Mouse (Mus musculus): ENCODE measurements at regions not wholly inside any gene's neighbourhood (a gene's known extent, or its start where the extent isn't known, plus 50 kb on each side); places are given as distances from the start of the nearest gene placed in this dataset.

- H3K4me3 ChIP-seq (ENCODE audit: low read depth, low read length) = no peak overlapping the region
- H3K4me1 ChIP-seq (ENCODE audit: insufficient read depth) = no peaks in the 10 kb centered on the region
- no peaks in the 10 kb centered on the region for H3K9me3 ChIP-seq (ENCODE audit: low read length)
- no peak overlapping the region for H3K4me2 ChIP-seq (ENCODE audit: low read depth, low read length)
- WGBS (ENCODE audit: insufficient replicate concordance) = 78% methylated on average over 2 of the region's 2 CpGs
- DNase-seq (no peak), ATAC-seq (no peak)
- H3K9ac ChIP-seq (replicated peaks) = no peak overlapping the region
- H3K27ac ChIP-seq (ENCODE audit: low read depth) = no peak overlapping the region
- no peaks in the 10 kb centered on the region for H3K36me3 ChIP-seq (replicated peaks; ENCODE audit: insufficient read depth, low read length)
- no peak for TF ChIP-seq EP300 (IDR thresholded peaks at IDR 0.05; ENCODE audit: low read depth)
- no peak for TF ChIP-seq CTCF (IDR thresholded peaks at IDR 0.05; ENCODE audit: low read depth)
- no peaks in the 10 kb centered on the region for H3K27me3 ChIP-seq (ENCODE audit: insufficient read depth, low read length)
Observed at GRCm38 (mm10) chr17:82252362-82252761, 514.2 kb upstream of the Slc8a1 start.

GRCm38 (mm10) chr17:82251841-82252240 lies 513.7 kb upstream of the Slc8a1 start:
- ATAC-seq = no peak
- H3K36me3 ChIP-seq (replicated peaks; ENCODE audit: insufficient read depth, low read length) = no peaks in the 10 kb centered on the region

DNA sequence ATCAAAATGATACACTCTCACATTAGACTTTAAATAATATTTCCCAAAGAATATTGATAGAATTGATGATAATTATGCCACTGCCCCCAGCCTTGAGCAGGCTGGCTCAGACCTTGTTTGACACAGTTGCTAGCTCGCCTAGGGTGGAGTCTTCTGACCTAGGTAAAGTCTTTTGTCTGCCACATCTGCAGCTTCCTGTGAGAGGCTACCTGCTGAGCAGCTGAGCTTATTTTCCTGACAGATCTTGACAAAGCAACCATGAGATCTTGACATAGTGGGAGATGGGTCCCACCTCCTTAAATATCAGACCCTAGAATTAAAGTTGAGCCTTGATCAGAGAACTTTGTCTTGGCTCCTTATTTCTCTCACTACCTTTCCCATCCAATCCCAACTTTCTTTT lies 500.2 kb upstream of the Slc8a1 start:
- no peak overlapping the region for H3K9ac ChIP-seq (replicated peaks)
- H3K4me3 ChIP-seq (ENCODE audit: low read depth, low read length) = no peak overlapping the region
- H3K9me3 ChIP-seq (ENCODE audit: low read length) = no peaks in the 10 kb centered on the region
- no peak overlapping the region for H3K27ac ChIP-seq (ENCODE audit: low read depth)
- no peaks in the 10 kb centered on the region for H3K27me3 ChIP-seq (ENCODE audit: insufficient read depth, low read length)
- H3K4me1 ChIP-seq (ENCODE audit: insufficient read depth) = no peaks in the 10 kb centered on the region
- WGBS (ENCODE audit: insufficient replicate concordance) = 45% methylated on average over 1 of the region's 1 CpGs
- DNase-seq = no peak
- no peaks in the 10 kb centered on the region for H3K36me3 ChIP-seq (replicated peaks; ENCODE audit: insufficient read depth, low read length)
- no peak for ATAC-seq
- no peak for TF ChIP-seq EP300 (IDR thresholded peaks at IDR 0.05; ENCODE audit: low read depth)
- TF ChIP-seq CTCF (IDR thresholded peaks at IDR 0.05; ENCODE audit: low read depth) = no peak
- no peak overlapping the region for H3K4me2 ChIP-seq (ENCODE audit: low read depth, low read length)

More at GRCm38 (mm10) chr17:82251841-82252240, 513.7 kb upstream of the Slc8a1 start:
- Histone ChIP-seq H3K4me2 (ENCODE audit: low read depth, low read length) (no peak overlapping the region), H3K4me3 (ENCODE audit: low read depth, low read length) (no peak overlapping the region), H3K4me1 (ENCODE audit: insufficient read depth) (no peaks in the 10 kb centered on the region), H3K9ac (replicated peaks) (no peak overlapping the region), H3K9me3 (ENCODE audit: low read length) (no peaks in the 10 kb centered on the region), H3K27me3 (ENCODE audit: insufficient read depth, low read length) (no peaks in the 10 kb centered on the region), H3K27ac (ENCODE audit: low read depth) (no peak overlapping the region)
- TF ChIP-seq EP300 (IDR thresholded peaks at IDR 0.05; ENCODE audit: low read depth) (no peak), CTCF (IDR thresholded peaks at IDR 0.05; ENCODE audit: low read depth) (no peak)
- no peak for DNase-seq

DNA sequence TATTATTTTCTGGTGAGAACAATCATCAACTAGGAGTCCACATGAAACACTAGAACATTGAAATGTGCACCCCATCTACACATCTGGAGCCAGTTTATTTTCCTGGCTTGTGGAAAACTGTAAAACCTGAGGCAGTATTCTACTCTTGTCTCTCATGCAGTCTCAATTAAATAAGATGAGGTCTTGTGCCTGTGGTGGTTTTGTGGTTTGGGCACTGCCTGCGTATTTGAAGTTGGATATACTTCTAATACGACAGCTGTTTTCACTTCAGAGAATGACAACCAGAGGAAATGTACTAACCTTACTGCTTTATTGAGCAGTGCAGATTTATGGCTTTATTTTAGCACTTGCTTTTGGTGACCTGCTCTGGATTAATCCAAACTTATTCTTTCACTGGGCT lies 499.3 kb upstream of the Slc8a1 start:
- H3K27ac ChIP-seq (ENCODE audit: low read depth) = no peak overlapping the region
- no peaks in the 10 kb centered on the region for H3K36me3 ChIP-seq (replicated peaks; ENCODE audit: insufficient read depth, low read length)
- no peak overlapping the region for H3K9ac ChIP-seq (replicated peaks)
- H3K4me2 ChIP-seq (ENCODE audit: low read depth, low read length) = no peak overlapping the region
- DNase-seq = no peak
- ATAC-seq = no peak
- H3K4me1 ChIP-seq (ENCODE audit: insufficient read depth) = no peaks in the 10 kb centered on the region
- 42% methylated on average over 2 of the region's 2 CpGs for WGBS (ENCODE audit: insufficient replicate concordance)
- H3K27me3 ChIP-seq (ENCODE audit: insufficient read depth, low read length) = no peaks in the 10 kb centered on the region
- TF ChIP-seq EP300 (IDR thresholded peaks at IDR 0.05; ENCODE audit: low read depth) = no peak
- no peak overlapping the region for H3K4me3 ChIP-seq (ENCODE audit: low read depth, low read length)
- no peaks in the 10 kb centered on the region for H3K9me3 ChIP-seq (ENCODE audit: low read length)

- H3K4me1 ChIP-seq (ENCODE audit: insufficient read depth) = no peaks in the 10 kb centered on the region
- ATAC-seq (no peak), DNase-seq (no peak)
- no peak overlapping the region for H3K27ac ChIP-seq (ENCODE audit: low read depth)
- WGBS (ENCODE audit: insufficient replicate concordance) = 79% methylated on average over 5 of the region's 5 CpGs
- H3K9me3 ChIP-seq (ENCODE audit: low read length) = no peaks in the 10 kb centered on the region
- H3K4me3 ChIP-seq (ENCODE audit: low read depth, low read length) = no peak overlapping the region
- no peak for TF ChIP-seq CTCF (IDR thresholded peaks at IDR 0.05; ENCODE audit: low read depth)
- TF ChIP-seq EP300 (IDR thresholded peaks at IDR 0.05; ENCODE audit: low read depth) = no peak
- no peaks in the 10 kb centered on the region for H3K36me3 ChIP-seq (replicated peaks; ENCODE audit: insufficient read depth, low read length)
- H3K9ac ChIP-seq (replicated peaks) = no peak overlapping the region
- H3K27me3 ChIP-seq (ENCODE audit: insufficient read depth, low read length) = no peaks in the 10 kb centered on the region
- no peak overlapping the region for H3K4me2 ChIP-seq (ENCODE audit: low read depth, low read length)
Observed at GRCm38 (mm10) chr17:82215728-82216623, 477.8 kb upstream of the Slc8a1 start.

DNA sequence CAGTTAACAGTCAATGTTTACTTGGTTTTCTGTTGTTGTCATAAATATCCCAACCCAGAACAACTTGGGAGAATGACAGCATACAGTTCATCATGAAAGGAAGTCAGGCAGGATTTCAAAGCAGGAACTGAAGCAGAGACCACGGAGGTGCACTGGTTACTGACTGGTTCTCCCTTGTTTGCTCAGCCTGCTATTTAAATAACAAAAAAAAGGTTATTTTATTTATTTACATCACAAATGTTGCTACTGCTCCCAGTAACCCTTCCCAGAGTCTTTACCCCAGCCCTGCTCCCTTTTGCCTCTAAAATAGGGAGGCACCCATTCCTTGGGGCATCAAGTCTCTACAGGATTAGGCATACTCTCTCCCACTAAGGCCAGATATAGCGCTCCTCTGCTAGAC lies 461.8 kb upstream of the Slc8a1 start:
- Histone ChIP-seq H3K27ac (ENCODE audit: low read depth) (no peak overlapping the region), H3K4me3 (ENCODE audit: low read depth, low read length) (no peak overlapping the region), H3K9ac (replicated peaks) (no peak overlapping the region), H3K9me3 (ENCODE audit: low read length) (no peaks in the 10 kb centered on the region), H3K4me1 (ENCODE audit: insufficient read depth) (no peaks in the 10 kb centered on the region), H3K27me3 (ENCODE audit: insufficient read depth, low read length) (no peaks in the 10 kb centered on the region), H3K36me3 (replicated peaks; ENCODE audit: insufficient read depth, low read length) (no peaks in the 10 kb centered on the region), H3K4me2 (ENCODE audit: low read depth, low read length) (no peak overlapping the region)
- WGBS (ENCODE audit: insufficient replicate concordance) = 64% methylated on average over 2 of the region's 2 CpGs
- no peak for ATAC-seq
- DNase-seq = no peak
- TF ChIP-seq CTCF (IDR thresholded peaks at IDR 0.05; ENCODE audit: low read depth) (no peak), EP300 (IDR thresholded peaks at IDR 0.05; ENCODE audit: low read depth) (no peak)

All from liver, postnatal 0 days (tissue).